Mouse (Mus musculus): Measurements from ENCODE around the gene Atp5g3. TPM values are rescaled to one million over a fixed set of nuclear protein-coding genes. Genes with fewer than 3 reads are reported as not detected.

Gene Atp5g3
- polyA plus RNA-seq, 1 experiment from 2014 or later, result 2,142 TPM

Other genes with a start within 250 kb of the Atp5g3 start
- gene Chn1, start 136.0 kb downstream of the Atp5g3 start, polyA plus RNA-seq (2016; fragmentation: Nextera tagmentation; extraction: Ambion mirVana), result 14.4 and 21.0 TPM in 2 replicates
- 47.9 and 50.3 TPM in 2 replicates for gene Atf2, start 18.7 kb downstream of the Atp5g3 start, polyA plus RNA-seq (2016; fragmentation: Nextera tagmentation; extraction: Ambion mirVana)

All from heart, embryonic 12.5 days (tissue).